Comparison of ENCODE assay signal across 8 mouse cellular contexts in the genomic region with DNA sequence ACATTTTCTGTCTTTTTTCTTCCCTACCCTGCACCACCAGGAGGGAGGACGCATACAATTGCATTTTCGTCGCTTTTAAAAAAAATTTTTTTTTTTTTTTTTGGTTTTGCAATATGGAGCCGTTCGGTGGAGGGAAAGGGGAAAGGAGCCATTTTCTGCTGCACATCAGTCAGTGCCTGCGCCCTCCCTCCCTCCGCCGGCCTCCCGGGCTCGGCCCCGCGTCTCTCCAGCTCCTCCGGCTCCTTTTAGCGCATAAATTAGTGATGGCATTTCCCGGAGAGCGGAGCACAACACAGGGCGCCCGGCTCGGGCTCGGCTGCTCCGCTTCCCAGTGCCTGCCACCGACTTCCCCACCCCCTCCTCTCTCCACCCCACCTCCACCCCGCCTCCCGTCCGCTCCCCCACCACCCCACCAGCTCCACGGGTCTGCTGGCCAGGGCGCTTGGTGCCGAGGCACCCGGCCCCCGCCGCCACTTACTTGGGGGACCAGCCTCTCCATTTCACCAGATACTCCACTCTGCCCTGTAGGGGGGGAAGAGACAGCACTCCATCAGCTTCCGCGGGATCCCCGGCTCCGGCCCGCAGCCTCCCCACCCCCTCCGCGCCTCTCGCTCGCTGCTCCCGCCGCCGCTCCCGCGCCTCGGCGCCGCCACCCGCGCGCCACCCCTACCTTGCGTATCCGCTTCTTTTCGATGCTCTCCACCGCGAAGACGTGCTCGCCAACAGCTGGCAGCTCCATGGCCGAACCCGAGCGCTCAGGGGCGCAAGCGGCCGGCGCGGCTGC. TPM values are rescaled to one million over a fixed set of nuclear protein-coding genes. Genes with fewer than 3 reads are reported as not detected.
DNase-seq lines count a peak whose midpoint lies in the region; ATAC-seq and TF ChIP-seq lines count a peak whose summit lies in the region.

No protein-coding gene starts in this region.

- WGBS in hindbrain, embryonic 12.5 days: under 1% methylated on average over 61 of the region's 66 CpGs

- no peaks in the 10 kb centered on the region for H3K9me3 ChIP-seq in MEL (replicated peaks; ENCODE audit: insufficient read depth, low read length)
- H3K9me3 ChIP-seq in hindbrain, embryonic 12.5 days (replicated peaks): no peaks in the 10 kb centered on the region

- peak overlapping the region; percentile 88 for H3K4me2 ChIP-seq in hindbrain, embryonic 12.5 days (replicated peaks)

- no peak for TF ChIP-seq EP300 in MEL (IDR thresholded peaks at IDR 0.05; ENCODE audit: low read depth in 1 of 2, low read length in 2 of 2)

- TF ChIP-seq POLR2A in MEL (IDR thresholded peaks at IDR 0.05; ENCODE audit: control insufficient read depth in 1 of 2, insufficient read depth in 1 of 2, low read depth in 1 of 2, low read length in 2 of 2, poor library complexity in 1 of 2): no peak

- TF ChIP-seq RAD21 in MEL (IDR thresholded peaks at IDR 0.05; ENCODE audit: low read depth, low read length): no peak

- H3K79me2 ChIP-seq in MEL (ENCODE audit: control insufficient read depth, insufficient read depth, low read length, poor library complexity): peaks cover 23% of the 10 kb centered on the region

- no peak for TF ChIP-seq CTCF in MEL (IDR thresholded peaks at IDR 0.05 in 2 of 3, conservative IDR thresholded peaks at IDR 0.05 in 1 of 3; ENCODE audit: control insufficient read depth in 1 of 3, insufficient read depth in 1 of 3, low read depth in 2 of 3, low read length in 3 of 3, poor library complexity in 1 of 3, severe bottlenecking in 1 of 3)

- H3K27ac ChIP-seq in MEL (ENCODE audit: control insufficient read depth, low read depth, low read length): peak overlapping the region; percentile 80
- peak overlapping the region; percentile 99 for H3K27ac ChIP-seq in hindbrain, embryonic 12.5 days

- peaks cover 1 to 7% of the 10 kb centered on the region in 2 experiments; a peak in 2 of 4 replicates for H3K36me3 ChIP-seq in MEL (ENCODE audit: control insufficient read depth in 1 of 2, insufficient read depth in 2 of 2, low read length in 2 of 2)
- peaks cover 15% of the 10 kb centered on the region for H3K36me3 ChIP-seq in hindbrain, embryonic 12.5 days

- H3K4me1 ChIP-seq in MEL (ENCODE audit: control insufficient read depth in 1 of 2, insufficient read depth in 2 of 2, low read length in 2 of 2): peaks cover 0 to 14% of the 10 kb centered on the region in 2 experiments; a peak in 1 of 4 replicates
- peaks cover 71% of the 10 kb centered on the region for H3K4me1 ChIP-seq in hindbrain, embryonic 12.5 days

- DNase-seq in MEL (ENCODE audit: low read depth, low spot score): peak; percentile 80
- DNase-seq in cerebellum, adult 18-20 months: peak; percentile 65 to 79
- peak; percentile 48 to 76 for DNase-seq in frontal cortex, adult 2 months (ENCODE audit: extremely low spot score in 1 of 2, low spot score in 1 of 2)
- DNase-seq in layer of hippocampus, postnatal 10 days (ENCODE audit: low spot score in 2 of 2): peak; percentile 75 to 83
- DNase-seq in lung, postnatal 10 days: peak; percentile 77
- peak; percentile 69 to 78 for DNase-seq in right cerebral cortex, adult 2 months (ENCODE audit: low spot score in 2 of 2)
- peak; percentile 59 for DNase-seq in urinary bladder, postnatal 25 days (ENCODE audit: low spot score)

- H3K4me3 ChIP-seq in MEL (ENCODE audit: control insufficient read depth in 1 of 2, insufficient read depth in 1 of 2, low read depth in 2 of 2, low read length in 2 of 2): peak overlapping the region; percentile 94 to 95
- H3K4me3 ChIP-seq in hindbrain, embryonic 12.5 days: peak overlapping the region; percentile 85

- H3K27me3 ChIP-seq in MEL (ENCODE audit: control insufficient read depth in 1 of 2, insufficient read depth in 2 of 2, low read length in 2 of 2): no peaks in the 10 kb centered on the region
- H3K27me3 ChIP-seq in hindbrain, embryonic 12.5 days: peaks cover 78% of the 10 kb centered on the region

- peak; percentile 62 for ATAC-seq in hindbrain, embryonic 12.5 days (ENCODE audit: low FRiP score)

- peak overlapping the region; percentile 95 for H3K9ac ChIP-seq in MEL (ENCODE audit: control insufficient read depth, low read depth, low read length, poor library complexity, severe bottlenecking)
- peak overlapping the region; percentile 92 for H3K9ac ChIP-seq in hindbrain, embryonic 12.5 days

TF ChIP-seq in MEL, 35 proteins besides CTCF, POLR2A, EP300 and RAD21:
- TF ChIP-seq ZMIZ1 (IDR thresholded peaks at IDR 0.05; ENCODE audit: low read depth, low read length): no peak
- TF ChIP-seq TCF12 (IDR thresholded peaks at IDR 0.05; ENCODE audit: low read depth, low read length): no peak
- TF ChIP-seq MYC (IDR thresholded peaks at IDR 0.05; ENCODE audit: low read depth, low read length): no peak
- 0 out of 2 replicates have a peak, but pooled peaks have one; percentile 44 for TF ChIP-seq TBP (IDR thresholded peaks at IDR 0.05; ENCODE audit: low read depth, low read length)
- TF ChIP-seq MEF2A (IDR thresholded peaks at IDR 0.05; ENCODE audit: extremely low read depth, insufficient replicate concordance, low read depth, low read length, poor library complexity, severe bottlenecking): no peak
- peak; percentile 58; the same call in 1 of the 2 replicates for TF ChIP-seq UBTF (IDR thresholded peaks at IDR 0.05; ENCODE audit: borderline replicate concordance, insufficient read depth, low read depth, low read length)
- TF ChIP-seq E2F4 (IDR thresholded peaks at IDR 0.05; ENCODE audit: borderline replicate concordance, low read depth, low read length): peak; percentile 26; the same call in 1 of the 2 replicates
- peak; percentile 93 for TF ChIP-seq ZNF384 (IDR thresholded peaks at IDR 0.05; ENCODE audit: low read depth, low read length)
- no peak for TF ChIP-seq ELF1 (IDR thresholded peaks at IDR 0.05; ENCODE audit: low read depth, low read length)
- TF ChIP-seq CHD1 (IDR thresholded peaks at IDR 0.05; ENCODE audit: low read depth, low read length): peak; percentile 89
- TF ChIP-seq MXI1 (IDR thresholded peaks at IDR 0.05; ENCODE audit: low read depth, low read length): peak; percentile 27

RNA-seq across cellular contexts. Expression of a gene that starts 0.6 kb away (rescaled TPM):
- 8.0 and 8.1 TPM in 2 replicates for total RNA-seq in MEL (2012; rRNA removed)
- 10 to 100 TPM in 1 of 2 experiments, not detected in 1; 22.6 TPM for polyA plus RNA-seq in MEL (2012; ENCODE audit: insufficient read depth in 1 of 2, insufficient read length in 2 of 2, low read depth in 1 of 2, low replicate concordance in 2 of 2, missing spikeins in 1 of 2)
- polyA plus RNA-seq in frontal cortex, adult 2 months (2012; rRNA removed): 45.4 and 46.4 TPM in 2 replicates
- 13.2 and 15.0 TPM in 2 replicates for polyA plus RNA-seq in hindbrain, embryonic 12.5 days (2016; fragmentation: Nextera tagmentation; extraction: Ambion mirVana)
- total RNA-seq in layer of hippocampus, postnatal 10 days (2021): 10 to 100 TPM; 49.2 to 51.2 TPM

RNA-seq across cellular contexts. Expression of a gene that starts 44.7 kb away (rescaled TPM):
- 5.3 and 5.7 TPM in 2 replicates for total RNA-seq in MEL (2012; rRNA removed)
- 10 to 100 TPM in 1 of 2 experiments, not detected in 1; 11.3 TPM for polyA plus RNA-seq in MEL (2012; ENCODE audit: insufficient read depth in 1 of 2, insufficient read length in 2 of 2, low read depth in 1 of 2, low replicate concordance in 2 of 2, missing spikeins in 1 of 2)
- 6.9 and 7.6 TPM in 2 replicates for polyA plus RNA-seq in frontal cortex, adult 2 months (2012; rRNA removed)
- polyA plus RNA-seq in hindbrain, embryonic 12.5 days (2016; fragmentation: Nextera tagmentation; extraction: Ambion mirVana): 9.9 and 11.6 TPM in 2 replicates
- 10 to 100 TPM; 12.4 to 13.1 TPM for total RNA-seq in layer of hippocampus, postnatal 10 days (2021)

Comparison
In these comparisons a context has a peak if more than half of its experiments do, and no peak if none do; other contexts are left out.
1. Peak in every context shown above with its lines: DNase-seq, ATAC-seq, H3K4me3 ChIP-seq and H3K27ac ChIP-seq.